Mouse (Mus musculus) myocyte (in vitro differentiated cells): ENCODE results near the gene Aars2.

ENCODE experiments used
- CEBPB ChIP-seq: IDR thresholded peaks from 2 replicates; pipeline ENCODE4 v1.6.1; 2011; ENCODE audit warnings: mild to moderate bottlenecking, moderate library complexity; ENCODE audit not compliant: poor library complexity, insufficient read depth, severe bottlenecking
- E2F4 ChIP-seq: IDR thresholded peaks from one replicate; pipeline ENCODE4 v1.6.1; 2011; ENCODE audit warnings: mild to moderate bottlenecking, control low read depth, moderate library complexity; ENCODE audit not compliant: insufficient read depth
- MAX ChIP-seq: IDR thresholded peaks from one replicate; pipeline ENCODE4 v1.6.1; 2011; ENCODE audit warnings: low read depth, mild to moderate bottlenecking, control low read depth
- MYOD1 ChIP-seq, 3 experiments: IDR thresholded peaks; one replicate each; pipeline ENCODE4 v1.6.1; 2011; ENCODE audit warnings: control low read depth in 2 of 3, low read depth in 2 of 3, mild to moderate bottlenecking in 2 of 3, moderate library complexity in 1 of 3; ENCODE audit not compliant: insufficient read length in 2 of 3, control insufficient read depth in 1 of 3
- MYOG ChIP-seq, 3 experiments: IDR thresholded peaks; one replicate each; pipeline ENCODE4 v1.6.1; 2011; ENCODE audit warnings: control low read depth in 2 of 3, low read depth in 2 of 3, mild to moderate bottlenecking in 2 of 3; ENCODE audit not compliant: insufficient read length in 2 of 3, control insufficient read depth in 1 of 3, insufficient read depth in 1 of 3
- POLR2A ChIP-seq: IDR thresholded peaks from one replicate; pipeline ENCODE4 v1.6.1; 2011; ENCODE audit warnings: low read depth, mild to moderate bottlenecking, control low read depth, moderate library complexity; ENCODE audit not compliant: insufficient read length
- POLR2AphosphoS2 ChIP-seq: IDR thresholded peaks from one replicate; pipeline ENCODE4 v1.6.1; 2011; ENCODE audit warnings: low read depth, control low read depth; ENCODE audit not compliant: insufficient read length
- REST ChIP-seq: IDR thresholded peaks from one replicate; pipeline ENCODE4 v1.6.1; 2011; ENCODE audit warnings: mild to moderate bottlenecking, control low read depth, moderate library complexity; ENCODE audit not compliant: insufficient read depth, insufficient read length
- TCF12 ChIP-seq: IDR thresholded peaks from one replicate; pipeline ENCODE4 v1.6.1; 2011; ENCODE audit warnings: mild to moderate bottlenecking, control low read depth; ENCODE audit not compliant: poor library complexity, insufficient read depth, severe bottlenecking
- TCF3 ChIP-seq: IDR thresholded peaks from one replicate; pipeline ENCODE4 v1.6.1; 2011; ENCODE audit warnings: low read depth, control low read depth; ENCODE audit not compliant: insufficient read length
- USF1 ChIP-seq: IDR thresholded peaks from one replicate; pipeline ENCODE4 v1.6.1; 2011; ENCODE audit warnings: low read depth, mild to moderate bottlenecking, control low read depth, moderate library complexity

DNA sequence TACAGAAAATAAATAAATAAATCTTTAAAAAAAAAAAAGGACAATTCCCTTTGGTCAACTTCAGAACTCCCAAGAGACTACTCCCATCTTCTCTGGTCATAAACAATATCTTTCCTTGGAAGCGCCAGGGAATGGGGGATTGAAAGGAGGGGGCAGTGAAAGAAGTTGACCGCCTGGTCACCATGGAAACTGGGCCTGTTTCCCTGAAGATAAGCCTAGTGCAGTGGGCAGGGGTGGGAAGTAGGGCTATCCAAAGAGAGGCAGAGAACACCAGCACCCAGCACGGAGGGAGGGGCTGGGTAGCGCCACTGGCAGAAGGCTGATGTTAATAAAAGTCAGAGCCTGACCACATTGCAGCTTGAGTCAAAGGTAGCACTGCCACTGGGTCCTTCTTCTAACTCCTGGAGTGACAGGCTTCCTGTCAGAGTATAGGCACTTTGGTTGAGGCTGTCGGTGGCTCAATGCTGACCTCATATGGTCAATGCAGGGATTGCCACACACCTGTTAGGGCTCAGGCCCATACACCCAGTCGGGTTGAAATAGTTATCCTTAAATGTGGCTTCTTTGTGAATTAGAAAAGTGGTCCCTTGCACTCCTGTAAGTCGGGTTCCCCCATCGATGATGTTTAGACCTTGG, 45.3 kb downstream of the Aars2 start:
- TF ChIP-seq POLR2A (no peak), USF1 (no peak), REST (no peak), E2F4 (no peak), MYOG (IDR thresholded peaks at IDR 0.05; ENCODE audit: control insufficient read depth in 1 of 3, insufficient read depth in 1 of 3, insufficient read length in 2 of 3, low read depth in 2 of 3) (peak; percentile 45 to 79 (median 73)), TCF12 (peak; percentile 48), MAX (no peak), CEBPB (no peak), MYOD1 (IDR thresholded peaks at IDR 0.05; ENCODE audit: control insufficient read depth in 1 of 3, insufficient read length in 2 of 3, low read depth in 2 of 3) (peak; percentile 86 to 94 (median 92)), TCF3 (no peak), POLR2AphosphoS2 (no peak)
